Mouse (Mus musculus): ENCODE measurements around the gene Ephb4. TPM values are rescaled to one million over a fixed set of nuclear protein-coding genes. Genes with fewer than 3 reads are reported as not detected.

Gene Ephb4
- total RNA-seq (2023) = under 1 TPM in 1 of 2 experiments, not detected in 1; 0.13 TPM

GRCm38 (mm10) chr5:137349384-137350204 is at the start of gene Ephb4:
TSS of gene Ephb4 (plus strand) at chr5:137350109.

GRCm38 (mm10) chr5:137307071-137307912 is 42.6 kb upstream of the Ephb4 start, which contains the start of gene Srrt:
TSS of gene Srrt (minus strand) at chr5:137307674.

GRCm38 (mm10) chr5:137314193-137315083 is 35.5 kb upstream of the Ephb4 start, which contains the start of gene Trip6:
TSS of gene Trip6 (minus strand) at chr5:137314404.

GRCm38 (mm10) chr5:137333512-137334174 is 16.3 kb upstream of the Ephb4 start, which contains the start of gene Slc12a9:
TSS of gene Slc12a9 (minus strand) at chr5:137333597.

Other genes starting within 250 kb of the Ephb4 start
- 10 to 100 TPM; 32.8 to 36.3 TPM for gene Trim56, start 233.9 kb upstream of the Ephb4 start, total RNA-seq (2023)
- not detected for gene Muc3, start 200.8 kb upstream of the Ephb4 start, total RNA-seq (2023)
- 1 to 10 TPM; 1.7 to 2.9 TPM for gene Muc3a, start 137.7 kb upstream of the Ephb4 start, total RNA-seq (2023)
- gene Ache, start 62.6 kb upstream of the Ephb4 start, total RNA-seq (2023) = 10 to 100 TPM in 1 of 2 experiments, 1 to 10 TPM in 1; 7.4 to 13.1 TPM
- gene Ufsp1, start 55.5 kb upstream of the Ephb4 start, total RNA-seq (2023) = 1 to 10 TPM; 3.5 to 4.1 TPM
- gene Srrt, start 42.4 kb upstream of the Ephb4 start, total RNA-seq (2023) = 100 to 1,000 TPM; 195 to 241 TPM
- 10 to 100 TPM in 1 of 2 experiments, 1 to 10 TPM in 1; 7.9 to 12.1 TPM for gene Trip6, start 35.7 kb upstream of the Ephb4 start, total RNA-seq (2023)
- 10 to 100 TPM; 33.5 to 41.1 TPM for gene Slc12a9, start 16.5 kb upstream of the Ephb4 start, total RNA-seq (2023)
- gene Zan, start 127.0 kb downstream of the Ephb4 start, total RNA-seq (2023) = under 1 TPM; 0.02 to 0.29 TPM
- 10 to 100 TPM; 13.8 to 19.8 TPM for gene Pop7, start 152.4 kb downstream of the Ephb4 start, total RNA-seq (2023)
- gene Gigyf1, start 168.4 kb downstream of the Ephb4 start, total RNA-seq (2023) = 10 to 100 TPM; 50.9 to 52.3 TPM
- not detected for gene Epo, start 183.1 kb downstream of the Ephb4 start, total RNA-seq (2023)
- 100 to 1,000 TPM; 921 to 972 TPM for gene Gnb2, start 183.4 kb downstream of the Ephb4 start, total RNA-seq (2023)
- gene Actl6b, start 203.4 kb downstream of the Ephb4 start, total RNA-seq (2023) = not detected
- 10 to 100 TPM in 1 of 2 experiments, 1 to 10 TPM in 1; 7.0 to 11.2 TPM for gene Tfr2, start 219.7 kb downstream of the Ephb4 start, total RNA-seq (2023)